Mouse (Mus musculus): ENCODE measurements around the gene Resf1.

DNA sequence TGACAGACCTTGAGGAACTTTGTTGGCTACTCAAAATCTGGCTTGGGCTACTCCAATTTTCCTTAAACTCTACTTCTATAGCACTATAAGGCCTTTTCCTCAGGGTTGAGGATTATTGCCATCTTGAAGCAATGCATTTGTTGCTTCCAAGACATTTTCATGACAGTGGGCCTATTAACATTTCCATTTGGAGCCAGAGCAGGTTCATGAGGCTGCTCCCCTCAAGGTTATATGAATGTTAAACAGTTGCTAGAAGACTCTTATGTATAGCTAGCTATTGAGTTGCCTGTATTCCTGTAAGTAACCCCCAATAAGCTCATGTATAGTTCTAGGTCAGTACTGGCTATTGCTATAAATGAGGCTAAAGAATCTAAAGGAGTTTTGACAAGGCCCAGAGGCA is 28.8 kb downstream of the Resf1 start:
- TF ChIP-seq CTCF (IDR thresholded peaks at IDR 0.05) (no peak), EP300 (IDR thresholded peaks at IDR 0.05) (no peak)
